Mouse (Mus musculus) olfactory bulb, adult 2 months (tissue): Measurements from ENCODE around the gene Ppp5c. TPM values are rescaled to one million over a fixed set of nuclear protein-coding genes. Genes with fewer than 3 reads are reported as not detected.

Source experiments
- H3K27ac ChIP-seq: fragments of 200-500 bp; 2 replicates; pipeline ENCODE4 v1.5.1; 2012; ENCODE audit warnings: low read depth, low read length; ENCODE audit not compliant: insufficient read depth
- H3K4me1 ChIP-seq: fragments of 200-500 bp; 2 replicates; pipeline ENCODE4 v1.6.1; 2012; ENCODE audit warnings: low read length; ENCODE audit not compliant: control insufficient read depth, insufficient read depth
- H3K4me3 ChIP-seq: fragments of 200-500 bp; 2 replicates; pipeline ENCODE4 v1.5.1; 2012; ENCODE audit warnings: mild to moderate bottlenecking, low read depth, low read length, moderate library complexity; ENCODE audit not compliant: insufficient read depth
- CTCF ChIP-seq: fragments of 200-500 bp; IDR thresholded peaks from 2 replicates; pipeline ENCODE4 v1.5.1; 2012; ENCODE audit warnings: low read depth, mild to moderate bottlenecking, low read length, moderate library complexity; ENCODE audit not compliant: insufficient read depth
- POLR2A ChIP-seq: fragments of 200-500 bp; IDR thresholded peaks from 2 replicates; pipeline ENCODE4 v1.6.1; 2012; ENCODE audit warnings: mild to moderate bottlenecking, low read depth, low read length, moderate library complexity; ENCODE audit not compliant: insufficient read depth
- WGBS: fragments of 180-500 bp; shearing (Covaris S2); methylation state at CpG from one replicate; pipeline ENCODE4 v1.1.7; 2018; 5-methylcytosine and 5-hydroxymethylcytosine counted together
- polyA plus RNA-seq: library from polyadenylated mRNA; stranded (reverse); fragments of >200 nt; gene quantifications from 2 replicates; pipeline ENCODE4 v1.2.4, GENCODE M21; 2012; ENCODE audit warnings: low replicate concordance; ENCODE audit not compliant: missing spikeins, insufficient read depth, insufficient read length

The Ppp5c gene
- polyA plus RNA-seq, 1 experiment: not detected

GRCm38 (mm10) chr7:16993651-16994399, 33.9 kb downstream of the Ppp5c start:
- Histone ChIP-seq H3K4me3 (peak overlapping the region; percentile 20), H3K27ac (no peak overlapping the region), H3K4me1 (peaks cover 40% of the 10 kb centered on the region)
- WGBS: 24% methylated on average over 27 of the region's 27 CpGs
- TF ChIP-seq POLR2A (no peak), CTCF (no peak)

- TF ChIP-seq CTCF (no peak), POLR2A (no peak)
- Histone ChIP-seq H3K27ac (no peak within 1 kb of the TSS), H3K4me3 (no peak within 1 kb of the TSS), H3K4me1 (peaks cover 40% of the 10 kb centered on the region)
- WGBS: 96% methylated on average over 5 of the region's 5 CpGs
These were observed 35.3 kb downstream of the Ppp5c start, which contains the start of gene Ccdc8 for GRCm38 (mm10) chr7:16992451-16992807. TSS of gene Ccdc8 (plus strand) at chr7:16992708.

- H3K4me1 ChIP-seq: peaks cover 44% of the 10 kb centered on the region
- H3K4me3 ChIP-seq: no peak overlapping the region
- H3K27ac ChIP-seq: no peak overlapping the region
- TF ChIP-seq CTCF (no peak), POLR2A (no peak)
- 58% methylated on average over 18 of the region's 18 CpGs for WGBS
These were observed 35.9 kb downstream of the Ppp5c start for GRCm38 (mm10) chr7:16991681-16992450.

GRCm38 (mm10) chr7:16990006-16990744, 37.5 kb downstream of the Ppp5c start:
- Histone ChIP-seq H3K4me1 (peaks cover 45% of the 10 kb centered on the region), H3K27ac (no peak overlapping the region), H3K4me3 (no peak overlapping the region)
- WGBS: 23% methylated on average over 15 of the region's 15 CpGs
- no peak for TF ChIP-seq POLR2A
- no peak for TF ChIP-seq CTCF

GRCm38 (mm10) chr7:16988405-16988804, 39.3 kb downstream of the Ppp5c start:
- 29% methylated on average over 3 of the region's 3 CpGs for WGBS

GRCm38 (mm10) chr7:16987541-16988149, 40.1 kb downstream of the Ppp5c start:
- WGBS: 26% methylated on average over 7 of the region's 7 CpGs

More at GRCm38 (mm10) chr7:16988405-16988804, 39.3 kb downstream of the Ppp5c start:
- H3K27ac ChIP-seq: peak overlapping the region; percentile 77
- H3K4me1 ChIP-seq: peaks cover 38% of the 10 kb centered on the region
- TF ChIP-seq CTCF (no peak), POLR2A (no peak)
- H3K4me3 ChIP-seq: no peak overlapping the region

GRCm38 (mm10) chr7:16982859-16983568, 44.7 kb downstream of the Ppp5c start, which contains the start of gene Gm42372:
TSS of gene Gm42372 (plus strand) at chr7:16983086.
- H3K27ac ChIP-seq: peak within 1 kb of the TSS; percentile 93
- 16% methylated on average over 26 of the region's 26 CpGs for WGBS
- TF ChIP-seq POLR2A (0 out of 2 replicates have a peak, but pooled peaks have one; percentile 19), CTCF (no peak)
- H3K4me3 ChIP-seq: peak within 1 kb of the TSS; percentile 62
- H3K4me1 ChIP-seq: peaks cover 28% of the 10 kb centered on the region

More at GRCm38 (mm10) chr7:16987541-16988149, 40.1 kb downstream of the Ppp5c start:
- Histone ChIP-seq H3K4me3 (no peak overlapping the region), H3K27ac (peak overlapping the region; percentile 77), H3K4me1 (peaks cover 37% of the 10 kb centered on the region)
- TF ChIP-seq CTCF: no peak
- TF ChIP-seq POLR2A: no peak

- 2% methylated on average over 12 of the region's 12 CpGs for WGBS
- H3K27ac ChIP-seq: peak overlapping the region; percentile 89
- peaks cover 21% of the 10 kb centered on the region for H3K4me1 ChIP-seq
- no peak for TF ChIP-seq POLR2A
- no peak for TF ChIP-seq CTCF
- peak overlapping the region; percentile 32 for H3K4me3 ChIP-seq
These were observed 47.4 kb downstream of the Ppp5c start for GRCm38 (mm10) chr7:16980348-16980747.
